Mouse (Mus musculus): Measurements from ENCODE around the gene Gm572. TPM values are rescaled to one million over a fixed set of nuclear protein-coding genes. Genes with fewer than 3 reads are reported as not detected.

Gene Gm572
- polyA plus RNA-seq, 1 experiment from 2014 or later = not detected

GRCm38 (mm10) chr4:148607758-148608157 is 35.4 kb upstream of the Gm572 start:
- WGBS = 28% methylated on average over 5 of the region's 5 CpGs
- peaks cover 4% of the 10 kb centered on the region for H3K36me3 ChIP-seq (replicated peaks)
- H3K9ac ChIP-seq = no peak overlapping the region
- H3K4me2 ChIP-seq = no peak overlapping the region
- H3K9me3 ChIP-seq = no peaks in the 10 kb centered on the region
- no peaks in the 10 kb centered on the region for H3K27me3 ChIP-seq
- no peak for ATAC-seq (ENCODE audit: low FRiP score)
- no peak overlapping the region for H3K27ac ChIP-seq
- H3K4me1 ChIP-seq = no peaks in the 10 kb centered on the region
- H3K4me3 ChIP-seq (replicated peaks) = no peak overlapping the region

DNA sequence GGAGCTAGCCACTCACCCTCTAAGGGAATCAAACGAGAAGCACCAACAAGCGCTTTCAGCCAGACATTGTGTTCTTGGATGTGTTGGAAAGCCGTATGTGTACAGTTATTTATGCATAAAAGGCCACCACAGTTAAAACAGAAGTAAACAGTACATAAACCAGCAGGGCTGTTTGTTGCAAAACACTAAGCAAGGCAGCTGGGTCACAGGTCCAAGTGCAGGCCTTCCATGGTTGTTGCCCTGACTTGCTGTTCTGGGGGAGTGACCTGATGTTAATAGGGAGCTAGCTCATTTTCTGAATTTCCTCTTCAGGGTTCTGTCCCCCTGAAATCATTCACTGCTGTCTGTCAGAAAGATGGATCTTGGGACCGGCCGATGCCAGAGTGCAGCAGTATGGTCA is 33.3 kb upstream of the Gm572 start:
- H3K4me3 ChIP-seq (replicated peaks) = no peak overlapping the region
- H3K9ac ChIP-seq = no peak overlapping the region
- no peaks in the 10 kb centered on the region for H3K9me3 ChIP-seq
- peaks cover 19% of the 10 kb centered on the region for H3K36me3 ChIP-seq (replicated peaks)
- ATAC-seq (ENCODE audit: low FRiP score) = no peak
- WGBS = 89% methylated on average over 5 of the region's 5 CpGs
- H3K4me1 ChIP-seq = peaks cover 7% of the 10 kb centered on the region; the same call in 1 of the 2 replicates
- no peaks in the 10 kb centered on the region for H3K27me3 ChIP-seq
- H3K27ac ChIP-seq = peak overlapping the region; percentile 25; the same call in 1 of the 2 replicates
- H3K4me2 ChIP-seq = no peak overlapping the region

DNA sequence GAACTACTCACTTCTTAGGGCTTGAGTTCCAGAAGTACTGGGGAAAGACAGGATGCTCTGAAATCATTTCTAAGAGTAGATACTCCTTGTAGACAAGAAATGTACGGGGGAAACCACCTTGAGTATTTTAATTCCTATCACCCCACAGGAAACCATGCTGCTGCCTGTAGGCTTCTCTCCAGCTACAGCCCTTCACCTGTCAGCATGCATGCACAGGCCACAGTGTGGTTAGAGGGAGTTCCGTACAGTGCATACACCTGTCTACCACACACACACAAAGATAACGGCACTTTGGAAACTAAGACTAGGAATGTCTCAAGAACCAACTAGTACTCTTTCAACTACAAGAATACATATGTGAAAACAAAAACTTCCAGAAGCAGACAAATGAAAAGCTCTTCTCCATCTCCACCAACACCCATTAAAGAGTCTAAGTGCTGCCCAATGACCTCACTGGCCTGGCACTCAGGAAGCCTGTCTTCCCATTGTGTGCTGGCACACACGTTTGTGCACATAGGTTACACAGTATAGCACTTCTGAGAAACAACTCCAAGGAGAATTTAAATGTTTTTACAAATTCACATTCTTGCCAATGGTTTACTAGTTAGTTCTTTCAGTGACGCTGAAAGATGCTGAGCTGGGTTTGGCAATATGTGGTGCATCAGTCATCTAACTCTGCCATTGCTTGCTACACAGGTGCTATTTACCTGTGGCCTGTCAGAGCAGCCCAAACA is 32.3 kb upstream of the Gm572 start:
- Histone ChIP-seq H3K9ac (no peak overlapping the region), H3K27ac (no peak overlapping the region), H3K9me3 (no peaks in the 10 kb centered on the region), H3K4me1 (peaks cover 7% of the 10 kb centered on the region; the same call in 1 of the 2 replicates), H3K4me3 (replicated peaks) (no peak overlapping the region), H3K36me3 (replicated peaks) (peaks cover 29% of the 10 kb centered on the region), H3K27me3 (no peaks in the 10 kb centered on the region), H3K4me2 (no peak overlapping the region)
- no peak for ATAC-seq (ENCODE audit: low FRiP score)
- 72% methylated on average over 5 of the region's 5 CpGs for WGBS

GRCm38 (mm10) chr4:148612557-148612956 is 30.6 kb upstream of the Gm572 start:
- WGBS = 62% methylated on average over 4 of the region's 4 CpGs
- Histone ChIP-seq H3K4me3 (replicated peaks) (no peak overlapping the region), H3K4me2 (no peak overlapping the region), H3K9ac (no peak overlapping the region), H3K27me3 (no peaks in the 10 kb centered on the region), H3K36me3 (replicated peaks) (peaks cover 46% of the 10 kb centered on the region), H3K4me1 (peaks cover 7% of the 10 kb centered on the region; the same call in 1 of the 2 replicates), H3K9me3 (no peaks in the 10 kb centered on the region), H3K27ac (no peak overlapping the region)
- no peak for ATAC-seq (ENCODE audit: low FRiP score)

GRCm38 (mm10) chr4:148613738-148614137 is 29.4 kb upstream of the Gm572 start:
- no peak overlapping the region for H3K9ac ChIP-seq
- no peaks in the 10 kb centered on the region for H3K27me3 ChIP-seq
- no peak overlapping the region for H3K4me3 ChIP-seq (replicated peaks)
- peaks cover 7% of the 10 kb centered on the region; the same call in 1 of the 2 replicates for H3K4me1 ChIP-seq
- peak overlapping the region; percentile 20; the same call in 1 of the 2 replicates for H3K27ac ChIP-seq
- no peak for ATAC-seq (ENCODE audit: low FRiP score)
- peaks cover 53% of the 10 kb centered on the region for H3K36me3 ChIP-seq (replicated peaks)
- no peak overlapping the region for H3K4me2 ChIP-seq
- 67% methylated on average over 9 of the region's 9 CpGs for WGBS
- H3K9me3 ChIP-seq = no peaks in the 10 kb centered on the region

DNA sequence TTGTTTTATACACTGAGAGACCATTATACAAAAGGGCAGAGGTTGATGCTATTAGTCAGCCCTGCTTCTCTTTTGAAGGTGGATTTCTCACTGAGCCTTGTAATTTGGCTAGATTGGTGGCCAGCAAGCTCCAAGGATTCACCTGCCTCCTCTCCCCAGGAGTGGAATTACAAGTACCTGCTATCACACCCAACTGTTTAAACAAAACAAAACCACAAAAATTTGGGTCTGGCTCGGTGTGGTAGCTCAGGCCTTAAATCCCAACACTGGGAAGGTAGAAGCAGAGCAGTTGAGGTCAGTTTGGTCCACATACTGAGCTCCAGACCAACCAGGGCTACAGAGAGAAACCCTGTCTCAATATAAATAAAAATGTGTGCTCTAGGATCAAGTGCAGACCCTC is 23.3 kb upstream of the Gm572 start:
- Histone ChIP-seq H3K4me3 (replicated peaks) (no peak overlapping the region), H3K27ac (no peak overlapping the region), H3K9me3 (no peaks in the 10 kb centered on the region), H3K4me1 (peaks cover 21% of the 10 kb centered on the region), H3K27me3 (no peaks in the 10 kb centered on the region), H3K9ac (no peak overlapping the region), H3K4me2 (no peak overlapping the region), H3K36me3 (replicated peaks) (peaks cover 95% of the 10 kb centered on the region)
- no peak for ATAC-seq (ENCODE audit: low FRiP score)
- 97% methylated on average over 1 of the region's 1 CpGs for WGBS

DNA sequence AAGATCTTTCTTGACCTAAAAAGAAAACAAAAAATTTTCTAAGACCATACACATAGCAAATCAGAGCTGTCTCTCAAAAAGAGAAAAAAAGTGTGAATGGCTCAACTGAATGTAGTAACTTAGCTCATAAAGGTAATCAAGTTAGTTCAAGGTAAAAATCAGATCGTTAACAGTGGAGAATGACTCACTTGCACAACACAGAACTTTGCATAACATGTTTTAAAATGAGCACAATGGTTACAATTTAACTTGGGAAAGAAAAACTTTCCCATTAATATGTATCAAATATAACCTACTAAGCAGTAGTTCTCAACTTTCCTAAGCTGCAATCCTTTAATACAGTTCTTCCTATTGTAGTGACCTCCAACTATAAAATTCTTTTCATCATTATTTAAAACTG is 22.4 kb upstream of the Gm572 start:
- H3K27ac ChIP-seq = no peak overlapping the region
- peaks cover 25% of the 10 kb centered on the region for H3K4me1 ChIP-seq
- H3K4me3 ChIP-seq (replicated peaks) = no peak overlapping the region
- 94% methylated on average over 1 of the region's 1 CpGs for WGBS
- no peaks in the 10 kb centered on the region for H3K27me3 ChIP-seq
- H3K9me3 ChIP-seq = no peaks in the 10 kb centered on the region
- H3K9ac ChIP-seq = no peak overlapping the region
- peaks cover 90% of the 10 kb centered on the region for H3K36me3 ChIP-seq (replicated peaks)
- no peak for ATAC-seq (ENCODE audit: low FRiP score)
- no peak overlapping the region for H3K4me2 ChIP-seq

GRCm38 (mm10) chr4:148622485-148622884 is 20.6 kb upstream of the Gm572 start:
- 96% methylated on average over 4 of the region's 4 CpGs for WGBS
- Histone ChIP-seq H3K27me3 (no peaks in the 10 kb centered on the region), H3K4me3 (replicated peaks) (no peak overlapping the region), H3K4me2 (no peak overlapping the region), H3K4me1 (peaks cover 25% of the 10 kb centered on the region), H3K9me3 (no peaks in the 10 kb centered on the region), H3K9ac (no peak overlapping the region), H3K27ac (no peak overlapping the region), H3K36me3 (replicated peaks) (peaks cover 73% of the 10 kb centered on the region)
- ATAC-seq (ENCODE audit: low FRiP score) = no peak

- WGBS = 94% methylated on average over 4 of the region's 4 CpGs
- H3K36me3 ChIP-seq (replicated peaks) = peaks cover 66% of the 10 kb centered on the region
- no peak for ATAC-seq (ENCODE audit: low FRiP score)
- H3K27ac ChIP-seq = no peak overlapping the region
- no peaks in the 10 kb centered on the region for H3K27me3 ChIP-seq
- no peak overlapping the region for H3K4me2 ChIP-seq
- no peak overlapping the region for H3K4me3 ChIP-seq (replicated peaks)
- H3K4me1 ChIP-seq = peaks cover 25% of the 10 kb centered on the region
- no peaks in the 10 kb centered on the region for H3K9me3 ChIP-seq
- H3K9ac ChIP-seq = no peak overlapping the region
Measured at GRCm38 (mm10) chr4:148623609-148624008, 19.5 kb upstream of the Gm572 start.

GRCm38 (mm10) chr4:148625010-148625409 is 18.1 kb upstream of the Gm572 start:
- WGBS = 86% methylated on average over 10 of the region's 10 CpGs
- H3K4me2 ChIP-seq = peak overlapping the region; percentile 89
- H3K9me3 ChIP-seq = no peaks in the 10 kb centered on the region
- no peaks in the 10 kb centered on the region for H3K27me3 ChIP-seq
- H3K9ac ChIP-seq = no peak overlapping the region
- ATAC-seq (ENCODE audit: low FRiP score) = no peak
- H3K36me3 ChIP-seq (replicated peaks) = peaks cover 52% of the 10 kb centered on the region
- H3K27ac ChIP-seq = no peak overlapping the region
- H3K4me3 ChIP-seq (replicated peaks) = peak overlapping the region; percentile 94
- H3K4me1 ChIP-seq = peaks cover 25% of the 10 kb centered on the region

GRCm38 (mm10) chr4:148625756-148626622 is 17.1 kb upstream of the Gm572 start:
- 1% methylated on average over 57 of the region's 57 CpGs for WGBS
- Histone ChIP-seq H3K4me1 (peaks cover 25% of the 10 kb centered on the region), H3K27me3 (no peaks in the 10 kb centered on the region), H3K9me3 (no peaks in the 10 kb centered on the region), H3K27ac (peak overlapping the region; percentile 96), H3K4me3 (replicated peaks) (peak overlapping the region; percentile 94), H3K4me2 (peak overlapping the region; percentile 89), H3K9ac (peak overlapping the region; percentile 99), H3K36me3 (replicated peaks) (peaks cover 42% of the 10 kb centered on the region)
- peak; percentile 66 for ATAC-seq (ENCODE audit: low FRiP score)

DNA sequence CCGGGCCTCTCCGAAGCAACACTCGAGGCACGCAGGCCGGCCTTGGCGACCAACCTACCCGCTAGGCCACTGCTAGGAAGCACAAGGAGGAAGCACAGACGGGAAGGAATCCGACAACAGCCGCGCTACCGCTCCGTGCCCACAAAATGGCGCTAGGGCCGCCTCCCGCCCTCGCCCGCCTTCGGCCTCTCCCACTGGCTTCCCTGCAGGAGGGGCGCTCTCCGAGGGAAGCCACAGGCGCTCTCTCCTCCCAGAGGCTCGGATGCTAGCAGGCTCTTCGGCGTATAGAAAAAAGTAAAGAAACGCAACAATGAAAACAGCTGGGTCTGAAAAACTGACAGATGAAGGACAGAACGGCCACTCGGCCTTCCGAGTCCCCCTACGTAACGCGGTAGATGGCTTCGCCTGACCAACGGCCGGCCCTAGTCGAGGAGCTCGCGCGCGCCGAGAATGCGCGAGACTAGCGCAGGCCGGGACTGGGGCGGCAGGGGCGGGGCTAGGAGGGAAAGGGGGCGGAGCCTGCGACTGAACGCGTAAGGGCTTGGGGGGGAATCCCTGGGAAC is 16.4 kb upstream of the Gm572 start, which contains the start of gene Tardbp:
Gene Tardbp (minus strand): TSS at position 397 of the 563 bp plus-strand sequence.
- Histone ChIP-seq H3K27ac (peak within 1 kb of the TSS; percentile 96), H3K9ac (peak within 1 kb of the TSS; percentile 99), H3K4me2 (peak within 1 kb of the TSS; percentile 89), H3K27me3 (no peaks in the 10 kb centered on the region), H3K4me3 (replicated peaks) (peak within 1 kb of the TSS; percentile 94), H3K9me3 (no peaks in the 10 kb centered on the region), H3K4me1 (peaks cover 25% of the 10 kb centered on the region), H3K36me3 (replicated peaks) (peaks cover 35% of the 10 kb centered on the region)
- under 1% methylated on average over 51 of the region's 51 CpGs for WGBS
- ATAC-seq (ENCODE audit: low FRiP score) = peak; percentile 97

Data from forebrain, embryonic 12.5 days (tissue).